Mouse (Mus musculus) heart, postnatal 0 days (tissue): ENCODE data around the gene Cux1.

Experiments
- CTCF ChIP-seq: IDR thresholded peaks from 2 replicates; pipeline ENCODE4 v1.5.1; 2016; ENCODE audit warnings: antibody characterized with exemption, control low read depth, low read depth
- EP300 ChIP-seq: IDR thresholded peaks from 2 replicates; pipeline ENCODE4 v1.6.1; 2016; ENCODE audit warnings: antibody characterized with exemption, low read depth

DNA sequence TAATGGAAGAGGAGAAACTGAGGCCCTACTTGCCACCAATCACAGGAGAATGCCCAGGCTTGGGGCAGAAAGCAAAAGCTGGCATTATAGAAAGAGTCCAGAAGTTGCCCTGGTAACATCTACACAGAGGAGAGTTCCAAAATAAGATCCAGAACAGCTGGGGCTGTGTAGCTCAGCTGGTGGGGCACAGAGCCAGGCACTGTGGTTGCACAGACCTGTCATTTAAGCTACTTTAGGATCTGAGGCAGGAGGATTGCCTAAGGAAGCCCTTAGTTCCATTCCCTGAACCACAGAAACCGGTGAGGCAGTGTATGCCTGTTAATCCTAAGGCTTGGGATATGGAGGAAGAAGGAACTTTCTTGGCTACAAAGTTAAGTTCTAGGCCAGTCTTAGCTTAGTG lies 92.1 kb downstream of the Cux1 start:
- TF ChIP-seq CTCF (no peak), EP300 (no peak)
